Mouse (Mus musculus) brain, embryonic 14.5 days (tissue): Measurements from ENCODE around the gene Tnrc18.

ENCODE experiments used
- CTCF ChIP-seq: fragments of 200-500 bp; IDR thresholded peaks from 2 replicates; pipeline ENCODE4 v1.5.1; 2012; ENCODE audit warnings: inconsistent platforms, mild to moderate bottlenecking, moderate library complexity, borderline replicate concordance; ENCODE audit not compliant: insufficient read depth, insufficient read length; ENCODE audit errors: extremely low read depth
- POLR2A ChIP-seq: fragments of 200-500 bp; IDR thresholded peaks from 2 replicates; pipeline ENCODE4 v1.6.1; 2012; ENCODE audit warnings: mild to moderate bottlenecking, inconsistent platforms, borderline replicate concordance; ENCODE audit not compliant: poor library complexity, insufficient read depth, insufficient read length, severe bottlenecking; ENCODE audit errors: extremely low read depth

DNA sequence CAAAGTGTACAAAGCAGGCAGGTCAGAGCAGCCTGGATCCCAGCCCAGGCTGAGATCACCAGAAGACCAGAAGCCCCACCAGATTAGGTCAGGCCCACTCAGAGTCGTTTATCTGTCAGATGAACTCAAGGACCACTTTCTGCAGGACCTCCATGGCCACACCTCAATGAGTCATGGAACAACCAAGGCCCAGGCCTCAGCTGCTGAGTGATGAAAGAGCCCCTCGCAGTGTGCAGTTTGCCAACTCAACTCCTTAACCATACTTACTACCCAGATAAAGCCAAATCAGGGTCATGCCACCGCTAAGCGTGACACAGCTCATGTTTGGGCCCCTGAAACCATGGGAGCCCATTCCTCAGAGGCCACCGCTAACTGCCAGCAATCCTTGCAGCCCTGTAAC, 109.8 kb downstream of the Tnrc18 start:
- TF ChIP-seq CTCF (no peak), POLR2A (no peak)
